Mouse (Mus musculus) small intestine, adult 2 months (tissue): ENCODE measurements around the gene Tll1. TPM values are rescaled to one million over a fixed set of nuclear protein-coding genes. Genes with fewer than 3 reads are reported as not detected.
"Not testable (repeated sequence)": the region's sequence is repeated elsewhere in the genome, so short reads cannot be mapped to it uniquely, and the experiment has no call there.

ENCODE experiments used
- H3K27ac ChIP-seq: fragments of 200-500 bp; 2 replicates; pipeline ENCODE4 v1.5.1; 2012; ENCODE audit warnings: low read depth, low read length, control low read depth, inconsistent platforms; ENCODE audit not compliant: insufficient read depth
- H3K27me3 ChIP-seq: fragments of 200-500 bp; 2 replicates; pipeline ENCODE4 v1.6.1; 2012; ENCODE audit warnings: mild to moderate bottlenecking, moderate library complexity, low read length, inconsistent platforms; ENCODE audit not compliant: control insufficient read depth, insufficient read depth
- H3K36me3 ChIP-seq: fragments of 200-500 bp; 2 replicates; pipeline ENCODE4 v1.6.1; 2012; ENCODE audit warnings: mild to moderate bottlenecking, low read length, control low read depth, inconsistent platforms; ENCODE audit not compliant: control insufficient read depth, insufficient read depth
- H3K4me1 ChIP-seq: fragments of 200-500 bp; 2 replicates; pipeline ENCODE4 v1.6.1; 2012; ENCODE audit warnings: low read length, inconsistent platforms, mixed read lengths; ENCODE audit not compliant: control insufficient read depth, insufficient read depth, insufficient read length
- H3K4me3 ChIP-seq: fragments of 200-500 bp; 2 replicates; pipeline ENCODE4 v1.5.1; 2012; ENCODE audit warnings: low read depth, mild to moderate bottlenecking, control low read depth, inconsistent platforms, low read length, moderate library complexity
- CTCF ChIP-seq: fragments of 200-500 bp; IDR thresholded peaks from 2 replicates; pipeline ENCODE4 v1.5.1; 2012; ENCODE audit warnings: low read depth, mild to moderate bottlenecking, control low read depth, inconsistent platforms, low read length, moderate library complexity, mixed read lengths; ENCODE audit not compliant: insufficient replicate concordance, insufficient read length; ENCODE audit errors: extremely low read depth
- POLR2A ChIP-seq: fragments of 200-500 bp; IDR thresholded peaks from 2 replicates; pipeline ENCODE4 v1.6.1; 2012; ENCODE audit warnings: low read depth, mild to moderate bottlenecking, control low read depth, inconsistent platforms, low read length, moderate library complexity
- WGBS: fragments of 180-500 bp; shearing (Covaris S2); methylation state at CpG from one replicate; pipeline ENCODE4 v1.1.7; 2018; 5-methylcytosine and 5-hydroxymethylcytosine counted together
- polyA plus RNA-seq: library from polyadenylated mRNA; depleted of rRNA; stranded (reverse); fragments of >200 nt; gene quantifications from 2 replicates; pipeline ENCODE4 v1.2.3, GENCODE M21; 2012

Tll1 gene
- polyA plus RNA-seq, 1 experiment: 0.33 TPM

DNA sequence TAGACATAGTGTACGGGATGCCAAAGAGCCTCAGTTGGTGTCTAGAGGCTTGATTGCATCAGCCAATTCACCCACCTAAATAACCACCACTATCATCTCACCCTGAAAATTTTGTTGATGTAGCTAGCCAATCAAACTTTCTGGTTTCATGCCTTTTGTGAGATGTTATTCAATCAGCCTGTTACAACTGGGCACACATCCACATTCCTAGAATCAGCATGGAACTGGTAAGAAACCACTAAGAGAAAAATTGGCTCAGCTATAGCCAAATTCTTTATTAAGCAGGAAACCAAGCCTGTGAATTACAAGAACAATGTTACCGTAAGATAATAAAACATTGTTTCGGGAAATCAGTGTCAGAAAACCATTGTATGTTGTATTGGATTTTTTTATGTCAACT lies 176.5 kb downstream of the Tll1 start:
- TF ChIP-seq CTCF (no peak), POLR2A (no peak)
- Histone ChIP-seq H3K27ac (no peak overlapping the region), H3K27me3 (no peaks in the 10 kb centered on the region)

DNA sequence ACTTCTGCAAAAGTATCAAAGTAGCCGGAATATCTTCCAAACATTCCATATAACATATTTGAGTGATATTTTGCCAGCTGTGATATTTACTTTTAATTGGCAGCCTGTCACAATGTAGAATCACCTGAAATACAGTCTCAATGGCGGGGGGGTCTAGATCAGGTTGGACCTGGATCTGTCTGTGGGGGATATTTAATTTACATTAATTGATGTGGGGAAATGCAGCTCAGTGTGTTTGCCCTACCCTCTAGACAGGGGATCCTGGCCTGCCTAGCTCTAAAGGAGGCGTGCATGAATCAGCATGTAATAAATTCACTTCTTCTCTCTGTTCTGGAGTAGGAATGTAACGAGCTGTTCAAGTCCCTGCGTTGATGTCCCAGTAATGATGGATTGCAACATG lies 181.7 kb downstream of the Tll1 start:
- WGBS: 73% methylated on average over 5 of the region's 5 CpGs
- Histone ChIP-seq H3K27me3 (no peaks in the 10 kb centered on the region), H3K4me3 (no peak overlapping the region), H3K4me1 (no peaks in the 10 kb centered on the region), H3K36me3 (no peaks in the 10 kb centered on the region), H3K27ac (no peak overlapping the region)
- TF ChIP-seq CTCF (no peak), POLR2A (no peak)

More for the DNA sequence above, 176.5 kb downstream of the Tll1 start:
- Histone ChIP-seq H3K36me3 (no peaks in the 10 kb centered on the region), H3K4me1 (no peaks in the 10 kb centered on the region), H3K4me3 (no peak overlapping the region)
- WGBS: 90% methylated on average over 3 of the region's 3 CpGs

- TF ChIP-seq POLR2A (no peak), CTCF (no peak)
- Histone ChIP-seq H3K27ac (no peak overlapping the region), H3K4me3 (no peak overlapping the region), H3K36me3 (no peaks in the 10 kb centered on the region), H3K27me3 (no peaks in the 10 kb centered on the region), H3K4me1 (no peaks in the 10 kb centered on the region)
- 26% methylated on average over 5 of the region's 5 CpGs for WGBS
Measured at GRCm38 (mm10) chr8:64023579-64023978, 182.5 kb downstream of the Tll1 start.

- no peak overlapping the region for H3K27ac ChIP-seq
- no peaks in the 10 kb centered on the region for H3K36me3 ChIP-seq
- TF ChIP-seq POLR2A (no peak), CTCF (no peak)
- no peaks in the 10 kb centered on the region for H3K27me3 ChIP-seq
- WGBS: 92% methylated on average over 2 of the region's 2 CpGs
- H3K4me1 ChIP-seq: no peaks in the 10 kb centered on the region
- no peak overlapping the region for H3K4me3 ChIP-seq
Measured at GRCm38 (mm10) chr8:64023027-64023426, 183.0 kb downstream of the Tll1 start.

GRCm38 (mm10) chr8:63970612-63971391 lies 235.3 kb downstream of the Tll1 start:
- H3K4me3 ChIP-seq, H3K4me1 ChIP-seq, H3K36me3 ChIP-seq, H3K27me3 ChIP-seq, H3K27ac ChIP-seq: not testable (repeated sequence)
- 46% methylated on average over 9 of the region's 9 CpGs for WGBS
